Mouse (Mus musculus) intestine, embryonic 16.5 days (tissue): ENCODE results near the gene Prlh. TPM values are rescaled to one million over a fixed set of nuclear protein-coding genes. Genes with fewer than 3 reads are reported as not detected.
A peak's percentile ranks its signal among the peaks of the same experiment; 100 is the strongest.

Experiments
- ATAC-seq: fragments of 200-750 bp; cut with Nextera tagmentation; 2 replicates; pipeline ENCODE4 v1.8.0; 2017; ENCODE audit warnings: moderate TSS enrichment, moderate library complexity
- H3K27ac ChIP-seq: fragments of 300-500 bp; sonication (generic); 2 replicates; pipeline ENCODE4 v1.5.1; 2014; ENCODE audit warnings: mild to moderate bottlenecking, low read length
- H3K27me3 ChIP-seq: fragments of 300-500 bp; sonication (generic); replicated peaks from 2 replicates; pipeline ENCODE4 v1.6.1; 2014; ENCODE audit warnings: low read length, control low read depth, mixed read lengths; ENCODE audit not compliant: control insufficient read depth, insufficient read depth
- H3K36me3 ChIP-seq: fragments of 300-500 bp; sonication (generic); 2 replicates; pipeline ENCODE4 v1.6.1; 2014; ENCODE audit warnings: low read length, control low read depth; ENCODE audit not compliant: control insufficient read depth, insufficient read depth
- H3K4me1 ChIP-seq: fragments of 300-500 bp; sonication (generic); 2 replicates; pipeline ENCODE4 v1.6.1; 2014; ENCODE audit warnings: low read length, control low read depth, mixed read lengths; ENCODE audit not compliant: control insufficient read depth, insufficient read depth
- H3K4me2 ChIP-seq: fragments of 300-500 bp; sonication (generic); 2 replicates; pipeline ENCODE4 v1.6.1; 2014; ENCODE audit warnings: low read depth, low read length, control low read depth
- H3K4me3 ChIP-seq: fragments of 300-500 bp; sonication (generic); 2 replicates; pipeline ENCODE4 v1.5.1; 2014; ENCODE audit warnings: mild to moderate bottlenecking, low read length
- H3K9ac ChIP-seq: fragments of 300-500 bp; sonication (generic); 2 replicates; pipeline ENCODE4 v1.6.1; 2014; ENCODE audit warnings: low read depth, low read length
- H3K9me3 ChIP-seq: fragments of 300-500 bp; sonication (generic); 2 replicates; pipeline ENCODE4 v1.6.1; 2016; ENCODE audit warnings: low read length, control low read depth; ENCODE audit not compliant: control insufficient read depth
- WGBS: fragments of 180-500 bp; shearing (Covaris S2); extraction: QIAGEN DNeasy Blood & Tissue Kit; methylation state at CpG from one replicate; pipeline ENCODE4 v1.1.7; 2014; 5-methylcytosine and 5-hydroxymethylcytosine counted together
- polyA plus RNA-seq: library from polyadenylated mRNA; unstranded; fragments of >200 nt; fragmentation: Nextera tagmentation; extraction: Ambion mirVana; gene quantifications from 2 replicates; pipeline ENCODE4 v1.2.1, GENCODE M21; 2015

The Prlh gene
- polyA plus RNA-seq, 1 experiment from 2014 or later = not detected

- Histone ChIP-seq H3K36me3 (no peaks in the 10 kb centered on the region), H3K27me3 (no peaks in the 10 kb centered on the region), H3K4me3 (peak within 1 kb of the TSS; percentile 56), H3K4me1 (peaks cover 35% of the 10 kb centered on the region), H3K4me2 (peak within 1 kb of the TSS; percentile 51), H3K9me3 (no peaks in the 10 kb centered on the region), H3K9ac (peak within 1 kb of the TSS; percentile 73), H3K27ac (peak within 1 kb of the TSS; percentile 93)
- WGBS = 15% methylated on average over 9 of the region's 9 CpGs
- peak; percentile 85 for ATAC-seq
These were observed 16.5 kb downstream of the Prlh start, which contains the start of gene Rab17 for GRCm38 (mm10) chr1:90969347-90969784. Rab17 (minus strand) TSS chr1:90969661.

GRCm38 (mm10) chr1:90969881-90970390 is 17.0 kb downstream of the Prlh start:
- ATAC-seq = peak; percentile 36
- 58% methylated on average over 10 of the region's 10 CpGs for WGBS

GRCm38 (mm10) chr1:90972911-90973573 is 20.1 kb downstream of the Prlh start:
- H3K27ac ChIP-seq = no peak overlapping the region
- H3K9me3 ChIP-seq = no peaks in the 10 kb centered on the region
- H3K4me1 ChIP-seq = peaks cover 29% of the 10 kb centered on the region
- H3K4me2 ChIP-seq = no peak overlapping the region
- H3K27me3 ChIP-seq = no peaks in the 10 kb centered on the region
- H3K36me3 ChIP-seq = no peaks in the 10 kb centered on the region
- no peak overlapping the region for H3K4me3 ChIP-seq
- peak; percentile 45 for ATAC-seq
- H3K9ac ChIP-seq = peak overlapping the region; percentile 42; the same call in 1 of the 2 replicates
- WGBS = 20% methylated on average over 9 of the region's 9 CpGs

More at GRCm38 (mm10) chr1:90969881-90970390, 17.0 kb downstream of the Prlh start:
- Histone ChIP-seq H3K27me3 (no peaks in the 10 kb centered on the region), H3K4me1 (peaks cover 35% of the 10 kb centered on the region), H3K27ac (peak overlapping the region; percentile 93), H3K4me3 (peak overlapping the region; percentile 56), H3K4me2 (peak overlapping the region; percentile 51), H3K36me3 (no peaks in the 10 kb centered on the region), H3K9ac (peak overlapping the region; percentile 73), H3K9me3 (no peaks in the 10 kb centered on the region)

GRCm38 (mm10) chr1:90973574-90973911 is 20.6 kb downstream of the Prlh start:
- Histone ChIP-seq H3K9ac (peak overlapping the region; percentile 42; the same call in 1 of the 2 replicates), H3K9me3 (no peaks in the 10 kb centered on the region), H3K27ac (no peak overlapping the region), H3K27me3 (no peaks in the 10 kb centered on the region), H3K4me1 (peaks cover 28% of the 10 kb centered on the region), H3K4me2 (no peak overlapping the region), H3K4me3 (no peak overlapping the region), H3K36me3 (no peaks in the 10 kb centered on the region)
- ATAC-seq = peak; percentile 2; the same call in 1 of the 2 replicates
- 71% methylated on average over 2 of the region's 2 CpGs for WGBS

DNA sequence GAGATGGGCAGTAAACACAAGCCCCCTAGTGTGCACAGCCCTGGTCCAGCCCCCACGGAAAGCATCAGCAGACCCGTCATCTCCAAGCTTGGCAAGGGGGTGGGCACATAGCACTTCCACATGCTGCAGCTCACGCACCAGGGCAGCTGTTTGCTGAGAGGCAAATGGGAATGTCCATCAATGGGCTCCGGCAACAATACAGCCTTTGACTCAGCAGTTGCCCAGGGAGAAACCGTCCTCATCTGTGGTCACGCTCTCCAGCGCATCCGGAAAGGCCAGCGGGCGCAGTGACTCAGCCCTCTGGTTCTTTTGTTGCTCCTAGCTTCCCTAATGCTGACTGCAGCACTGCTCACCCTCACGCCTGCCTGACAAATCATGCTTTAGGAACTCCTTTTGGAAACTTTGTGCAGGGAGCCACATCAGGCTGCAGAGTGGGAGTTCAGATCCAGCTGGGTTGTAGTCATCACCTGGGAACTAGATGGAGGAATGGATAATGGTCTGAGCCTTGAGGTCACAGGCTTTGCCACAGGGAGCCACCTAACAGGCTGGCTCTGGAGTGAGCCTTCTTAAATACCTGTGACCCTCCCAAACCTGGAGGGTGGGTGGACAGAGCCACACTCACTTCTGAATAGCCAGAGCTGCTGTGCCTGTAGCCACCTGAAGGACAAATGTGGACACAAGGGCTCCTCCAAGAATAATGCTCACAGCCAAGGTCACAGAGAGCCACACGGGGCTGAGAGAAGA is 22.2 kb downstream of the Prlh start:
- H3K9me3 ChIP-seq = no peaks in the 10 kb centered on the region
- WGBS = 39% methylated on average over 12 of the region's 12 CpGs
- no peak for ATAC-seq
- H3K4me3 ChIP-seq = no peak overlapping the region
- H3K9ac ChIP-seq = no peak overlapping the region
- no peak overlapping the region for H3K27ac ChIP-seq
- H3K36me3 ChIP-seq = no peaks in the 10 kb centered on the region
- no peak overlapping the region for H3K4me2 ChIP-seq
- peaks cover 19% of the 10 kb centered on the region for H3K4me1 ChIP-seq
- H3K27me3 ChIP-seq = no peaks in the 10 kb centered on the region

DNA sequence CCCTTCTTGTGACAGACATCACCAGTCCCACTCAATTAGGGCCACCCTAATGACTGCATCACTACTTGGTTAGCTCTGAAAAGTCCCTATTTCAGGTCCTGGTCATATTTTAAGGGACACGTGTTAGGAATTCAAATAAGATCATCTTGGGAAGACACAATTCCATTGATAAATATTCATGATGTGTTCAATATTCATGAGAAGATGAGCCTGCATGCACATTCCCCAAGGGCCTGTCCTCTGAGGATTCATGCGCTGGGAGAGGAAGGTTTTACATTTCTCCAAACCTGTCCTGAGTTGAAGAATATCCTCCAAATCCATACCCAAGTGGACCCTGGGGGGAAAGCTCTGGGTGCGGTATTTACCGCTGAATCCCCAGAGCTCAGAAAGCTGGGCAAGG is 23.1 kb downstream of the Prlh start:
- Histone ChIP-seq H3K27me3 (no peaks in the 10 kb centered on the region), H3K4me3 (no peak overlapping the region), H3K9ac (no peak overlapping the region), H3K4me2 (no peak overlapping the region), H3K27ac (no peak overlapping the region), H3K36me3 (no peaks in the 10 kb centered on the region), H3K9me3 (no peaks in the 10 kb centered on the region), H3K4me1 (peaks cover 19% of the 10 kb centered on the region)
- WGBS = 90% methylated on average over 4 of the region's 4 CpGs
- ATAC-seq = no peak

DNA sequence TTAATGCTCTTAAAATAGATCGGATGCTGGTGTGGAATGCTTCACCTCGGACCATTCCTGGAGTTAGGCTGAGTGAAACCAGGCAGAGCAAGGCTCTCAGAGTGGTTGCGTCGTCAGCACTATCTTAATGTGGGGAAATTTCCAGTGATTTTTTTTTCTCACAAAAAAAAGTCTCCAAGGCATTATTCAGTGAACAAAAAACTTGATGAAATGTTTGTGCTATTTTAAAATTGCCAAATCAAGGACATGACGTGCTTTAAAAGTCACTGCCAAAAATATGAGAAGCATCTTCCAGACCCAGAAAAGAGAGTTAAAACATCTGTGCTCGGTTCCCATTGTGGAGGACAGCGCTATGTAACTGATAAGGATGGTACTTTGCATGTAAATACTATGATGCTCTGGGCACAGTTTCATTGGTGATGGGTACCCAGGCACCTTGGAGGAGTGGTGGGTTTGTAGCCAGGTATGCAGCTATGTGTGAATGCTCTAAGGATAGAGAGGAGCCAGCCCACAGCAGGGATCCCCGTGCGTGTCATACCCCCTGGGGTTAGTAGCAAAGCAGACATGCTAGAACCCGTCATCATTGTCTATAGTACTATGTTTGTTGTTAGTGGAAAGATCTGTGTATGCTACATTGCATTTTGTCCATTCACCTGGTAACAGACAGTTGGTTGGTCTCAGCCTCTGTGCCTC is 27.9 kb downstream of the Prlh start:
- Histone ChIP-seq H3K9ac (no peak overlapping the region), H3K27me3 (no peaks in the 10 kb centered on the region), H3K4me1 (0 out of 2 replicates have a peak, but pooled peaks cover 4% of the 10 kb centered on the region), H3K4me3 (no peak overlapping the region), H3K27ac (0 out of 2 replicates have a peak overlapping the region, but pooled peaks have one; percentile 35), H3K4me2 (no peak overlapping the region), H3K36me3 (no peaks in the 10 kb centered on the region), H3K9me3 (no peaks in the 10 kb centered on the region)
- ATAC-seq = peak; percentile 60; the same call in 1 of the 2 replicates
- 57% methylated on average over 10 of the region's 10 CpGs for WGBS

DNA sequence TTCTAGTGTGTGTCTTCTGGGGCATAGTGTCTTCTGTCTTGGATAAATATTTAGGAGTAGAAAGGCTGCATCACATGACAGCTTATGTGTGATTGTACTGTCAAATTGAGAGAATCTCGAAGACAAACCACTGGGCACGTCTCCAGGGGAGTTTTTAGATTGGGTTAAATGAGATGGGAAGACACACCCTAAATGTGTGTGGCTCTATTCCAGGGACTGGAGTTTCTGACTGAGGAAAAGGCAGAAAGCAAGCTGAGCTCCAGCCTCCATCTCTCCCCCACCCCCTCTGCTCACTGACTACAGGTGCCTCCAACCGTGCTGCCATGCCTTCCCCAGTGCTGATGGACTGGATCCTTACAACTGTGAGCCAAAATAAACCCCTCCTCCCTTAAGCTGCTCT is 28.4 kb downstream of the Prlh start:
- Histone ChIP-seq H3K4me2 (no peak overlapping the region), H3K4me1 (0 out of 2 replicates have a peak, but pooled peaks cover 4% of the 10 kb centered on the region), H3K27ac (no peak overlapping the region), H3K9ac (no peak overlapping the region), H3K27me3 (no peaks in the 10 kb centered on the region), H3K4me3 (no peak overlapping the region), H3K36me3 (no peaks in the 10 kb centered on the region), H3K9me3 (no peaks in the 10 kb centered on the region)
- 70% methylated on average over 3 of the region's 3 CpGs for WGBS
- no peak for ATAC-seq

GRCm38 (mm10) chr1:90995916-90996315 is 43.0 kb downstream of the Prlh start:
- no peak for ATAC-seq
- H3K27me3 ChIP-seq = no peaks in the 10 kb centered on the region; the same call in 1 of the 2 replicates
- H3K9ac ChIP-seq = no peak overlapping the region
- 83% methylated on average over 1 of the region's 1 CpGs for WGBS
- no peak overlapping the region for H3K27ac ChIP-seq
- H3K4me2 ChIP-seq = no peak overlapping the region
- peaks cover 4% of the 10 kb centered on the region; the same call in 1 of the 2 replicates for H3K9me3 ChIP-seq
- H3K36me3 ChIP-seq = no peaks in the 10 kb centered on the region
- H3K4me1 ChIP-seq = peaks cover 10% of the 10 kb centered on the region; the same call in 1 of the 2 replicates
- no peak overlapping the region for H3K4me3 ChIP-seq
